Mouse (Mus musculus) activated CD4-positive, CD25-positive, alpha-beta regulatory T cell, adult 4 months (primary cell): ENCODE results near the gene Clec10a. TPM values are rescaled to one million over a fixed set of nuclear protein-coding genes. Genes with fewer than 3 reads are reported as not detected.
"Not testable (repeated sequence)": the region's sequence is repeated elsewhere in the genome, so short reads cannot be mapped to it uniquely, and the experiment has no call there.

ENCODE experiments used
- ATAC-seq: one replicate; pipeline ENCODE4 v1.8.0; 2017
- polyA plus RNA-seq, 2 experiments: library from polyadenylated mRNA; unstranded; fragments of 100-300 nt; shearing (Covaris generic); gene quantifications; one replicate each; pipeline ENCODE4 v1.2.1; 2017

Clec10a gene
- polyA plus RNA-seq: not detected

GRCm38 (mm10) chr11:70155897-70156296 is at the start of gene Clec10a:
Gene Clec10a (plus strand): TSS chr11:70156197.
- ATAC-seq: not testable (repeated sequence)

GRCm38 (mm10) chr11:70107085-70107484 is 48.9 kb upstream of the Clec10a start:
- ATAC-seq: no peak

- no peak for ATAC-seq
Measured at GRCm38 (mm10) chr11:70110146-70110545, 45.9 kb upstream of the Clec10a start.

- ATAC-seq: no peak
Measured at GRCm38 (mm10) chr11:70114562-70114961, 41.4 kb upstream of the Clec10a start.

- no peak for ATAC-seq
Measured at GRCm38 (mm10) chr11:70115901-70116300, 40.1 kb upstream of the Clec10a start.

- ATAC-seq: no peak
Measured at GRCm38 (mm10) chr11:70129926-70130379, 26.0 kb upstream of the Clec10a start, which contains the start of gene Mgl2. Gene Mgl2 (plus strand): TSS chr11:70130329.

- not testable (repeated sequence) for ATAC-seq
Measured at GRCm38 (mm10) chr11:70135001-70135400, 21.0 kb upstream of the Clec10a start.

GRCm38 (mm10) chr11:70135925-70136324 is 20.1 kb upstream of the Clec10a start:
- ATAC-seq: not testable (repeated sequence)

GRCm38 (mm10) chr11:70139171-70139570 is 16.8 kb upstream of the Clec10a start:
- ATAC-seq: no peak

- ATAC-seq: no peak
Measured at GRCm38 (mm10) chr11:70151072-70151471, 4.9 kb upstream of the Clec10a start.

GRCm38 (mm10) chr11:70162336-70162735 is 6.3 kb downstream of the Clec10a start:
- no peak for ATAC-seq

GRCm38 (mm10) chr11:70165972-70166921 is 10.2 kb downstream of the Clec10a start:
- no peak for ATAC-seq

- ATAC-seq: no peak
Measured at GRCm38 (mm10) chr11:70168136-70168535, 12.1 kb downstream of the Clec10a start.

- not testable (repeated sequence) for ATAC-seq
Measured at GRCm38 (mm10) chr11:70169471-70169870, 13.5 kb downstream of the Clec10a start.

- ATAC-seq: no peak
Measured at GRCm38 (mm10) chr11:70170291-70170690, 14.3 kb downstream of the Clec10a start.

- no peak for ATAC-seq
Measured at GRCm38 (mm10) chr11:70171181-70171580, 15.2 kb downstream of the Clec10a start.

- no peak for ATAC-seq
Measured at GRCm38 (mm10) chr11:70171847-70172246, 15.8 kb downstream of the Clec10a start.

GRCm38 (mm10) chr11:70172298-70172697 is 16.3 kb downstream of the Clec10a start:
- no peak for ATAC-seq

GRCm38 (mm10) chr11:70174491-70174890 is 18.5 kb downstream of the Clec10a start:
- ATAC-seq: no peak

GRCm38 (mm10) chr11:70177647-70178046 is 21.6 kb downstream of the Clec10a start:
- ATAC-seq: no peak

GRCm38 (mm10) chr11:70178311-70178710 is 22.3 kb downstream of the Clec10a start:
- ATAC-seq: no peak

GRCm38 (mm10) chr11:70178756-70179155 is 22.8 kb downstream of the Clec10a start:
- ATAC-seq: no peak

GRCm38 (mm10) chr11:70179401-70179800 is 23.4 kb downstream of the Clec10a start:
- ATAC-seq: no peak

- ATAC-seq: no peak
Measured at GRCm38 (mm10) chr11:70180496-70180895, 24.5 kb downstream of the Clec10a start.
